Mouse (Mus musculus) kidney, adult 2 months (tissue): Measurements from ENCODE around the gene Sept4. TPM values are rescaled to one million over a fixed set of nuclear protein-coding genes. Genes with fewer than 3 reads are reported as not detected.

Experiments used
- DNase-seq: peaks from one replicate; pipeline ENCODE4 v3.0.0; 2021
- H3K27ac ChIP-seq: fragments of 200-500 bp; 2 replicates; pipeline ENCODE4 v1.5.1; 2012; ENCODE audit warnings: low read depth, low read length, control low read depth, inconsistent platforms; ENCODE audit not compliant: insufficient read depth
- H3K27me3 ChIP-seq: fragments of 200-500 bp; replicated peaks from 2 replicates; pipeline ENCODE4 v1.6.1; 2012; ENCODE audit warnings: mild to moderate bottlenecking, moderate library complexity, low read length, inconsistent platforms; ENCODE audit not compliant: control insufficient read depth, insufficient read depth
- H3K36me3 ChIP-seq: fragments of 200-500 bp; 2 replicates; pipeline ENCODE4 v1.6.1; 2012; ENCODE audit warnings: mild to moderate bottlenecking, moderate library complexity, low read length, inconsistent platforms; ENCODE audit not compliant: control insufficient read depth, insufficient read depth
- H3K4me1 ChIP-seq: fragments of 200-500 bp; 2 replicates; pipeline ENCODE4 v1.6.1; 2011; ENCODE audit warnings: low read length; ENCODE audit not compliant: control insufficient read depth, insufficient read depth
- H3K4me3 ChIP-seq: fragments of 200-500 bp; 2 replicates; pipeline ENCODE4 v1.5.1; 2011; ENCODE audit warnings: mild to moderate bottlenecking, low read depth, low read length, control low read depth; ENCODE audit not compliant: insufficient read depth
- CTCF ChIP-seq: fragments of 200-500 bp; conservative IDR thresholded peaks from 2 replicates; pipeline ENCODE4 v1.5.1; 2011; ENCODE audit warnings: low read depth, mild to moderate bottlenecking, control low read depth, low read length, moderate library complexity, mixed read lengths; ENCODE audit not compliant: insufficient read depth, insufficient read length
- POLR2A ChIP-seq: fragments of 200-500 bp; IDR thresholded peaks from one replicate; pipeline ENCODE4 v1.6.1; 2011; ENCODE audit warnings: low read depth, low read length, control low read depth
- WGBS: fragments of 180-500 bp; shearing (Covaris S2); methylation state at CpG from one replicate; pipeline ENCODE4 v1.1.7; 2018; 5-methylcytosine and 5-hydroxymethylcytosine counted together
- polyA plus RNA-seq: library from polyadenylated mRNA; depleted of rRNA; stranded (reverse); fragments of >200 nt; gene quantifications from 2 replicates; pipeline ENCODE4 v1.2.3, GENCODE M21; 2012

The Sept4 gene
- polyA plus RNA-seq, 1 experiment = 43.1 TPM

- Histone ChIP-seq H3K4me1 (0 out of 2 replicates have a peak, but pooled peaks cover 3% of the 10 kb centered on the region), H3K27ac (no peak overlapping the region), H3K27me3 (no peaks in the 10 kb centered on the region; the same call in 1 of the 2 replicates), H3K36me3 (no peaks in the 10 kb centered on the region), H3K4me3 (no peak overlapping the region)
- DNase-seq = no peak
- TF ChIP-seq POLR2A (no peak), CTCF (no peak)
- 38% methylated on average over 8 of the region's 8 CpGs for WGBS
Measured at GRCm38 (mm10) chr11:87542285-87542684, 26.4 kb upstream of the Sept4 start.

DNA sequence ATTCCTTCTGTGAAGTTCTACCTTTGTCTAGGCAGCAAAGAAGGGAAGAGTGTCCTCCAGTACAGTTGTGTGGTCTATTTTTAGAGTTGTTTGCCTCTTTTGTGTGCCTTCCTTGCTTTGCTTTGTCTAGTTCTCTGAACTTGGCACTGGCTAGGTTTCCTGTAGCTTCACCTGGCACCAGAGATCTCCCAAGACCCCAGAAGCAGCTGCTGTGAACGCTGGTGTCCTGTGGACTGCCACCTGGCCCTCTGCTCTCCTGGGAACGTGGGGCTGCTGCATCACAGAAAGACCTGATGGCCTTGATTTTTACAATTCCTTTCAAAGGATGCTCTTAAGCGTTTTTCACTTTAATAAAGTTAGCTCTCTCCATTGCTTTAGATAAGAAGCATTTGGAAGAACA is 25.8 kb upstream of the Sept4 start:
- Histone ChIP-seq H3K36me3 (no peaks in the 10 kb centered on the region), H3K27me3 (no peaks in the 10 kb centered on the region; the same call in 1 of the 2 replicates), H3K27ac (no peak overlapping the region), H3K4me3 (no peak overlapping the region), H3K4me1 (0 out of 2 replicates have a peak, but pooled peaks cover 3% of the 10 kb centered on the region)
- 53% methylated on average over 3 of the region's 3 CpGs for WGBS
- no peak for TF ChIP-seq CTCF
- no peak for TF ChIP-seq POLR2A
- DNase-seq = no peak

DNA sequence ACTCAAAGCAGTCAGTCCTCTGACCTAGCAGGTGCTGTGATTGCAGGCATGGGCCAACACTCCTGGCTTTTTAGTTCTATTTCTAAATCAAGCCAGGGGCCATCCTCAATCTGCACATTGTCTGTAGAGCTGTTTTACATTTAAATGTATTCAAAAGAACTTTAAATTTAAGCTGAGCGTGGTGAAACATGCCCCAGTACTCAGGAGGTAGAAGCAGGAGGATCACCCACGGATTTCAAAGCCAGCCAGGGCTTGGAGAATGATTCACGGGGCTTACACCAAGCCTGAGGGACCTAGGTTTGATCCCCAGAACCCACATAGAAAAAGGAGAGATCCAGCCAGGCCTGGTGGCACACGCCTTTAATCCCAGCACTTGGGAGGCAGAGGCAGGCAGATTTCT is 15.4 kb upstream of the Sept4 start:
- Histone ChIP-seq H3K4me1 (no peaks in the 10 kb centered on the region), H3K36me3 (no peaks in the 10 kb centered on the region), H3K4me3 (no peak overlapping the region), H3K27ac (no peak overlapping the region), H3K27me3 (no peaks in the 10 kb centered on the region)
- whole genome bisulfite sequencing = 90% methylated on average over 4 of the region's 4 CpGs
- no peak for DNase-seq
- TF ChIP-seq CTCF = no peak

- Histone ChIP-seq H3K36me3 (no peaks in the 10 kb centered on the region), H3K4me3 (no peak overlapping the region), H3K27me3 (no peaks in the 10 kb centered on the region), H3K27ac (no peak overlapping the region), H3K4me1 (no peaks in the 10 kb centered on the region)
- WGBS = 63% methylated on average over 5 of the region's 5 CpGs
- no peak for DNase-seq
- TF ChIP-seq CTCF = no peak
- TF ChIP-seq POLR2A = no peak
Measured at GRCm38 (mm10) chr11:87554386-87554785, 14.3 kb upstream of the Sept4 start.

DNA sequence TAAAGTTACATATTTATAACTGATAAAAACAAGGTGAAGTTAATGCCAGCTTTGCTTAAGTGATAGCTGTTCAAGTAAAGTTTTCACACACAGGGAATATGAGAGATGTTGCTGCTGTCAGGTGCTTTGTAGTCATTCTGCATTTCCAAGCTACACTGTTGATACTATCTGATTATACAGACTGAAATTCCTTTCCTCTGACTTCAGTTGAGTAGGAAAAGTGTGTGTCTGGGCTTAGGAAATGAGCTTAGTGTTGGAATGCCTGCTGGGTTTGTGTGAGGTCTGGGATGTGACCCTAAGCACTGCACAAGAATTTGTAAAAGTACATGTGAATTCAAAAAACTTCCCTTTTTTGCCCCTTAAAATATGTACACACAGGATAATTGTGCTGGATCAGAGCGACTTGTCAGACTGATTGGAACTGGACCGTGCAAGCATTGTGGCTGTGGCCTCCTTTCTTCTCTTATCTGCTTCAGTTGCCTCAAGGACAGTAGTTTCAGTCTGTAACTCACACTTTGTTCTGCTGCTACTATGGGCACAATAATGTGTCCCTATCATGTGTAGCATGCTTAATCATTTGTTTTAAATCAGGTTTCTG is 13.5 kb upstream of the Sept4 start:
- Histone ChIP-seq H3K27me3 (no peaks in the 10 kb centered on the region), H3K4me3 (no peak overlapping the region), H3K4me1 (no peaks in the 10 kb centered on the region), H3K36me3 (no peaks in the 10 kb centered on the region), H3K27ac (no peak overlapping the region)
- DNase-seq = no peak
- 47% methylated on average over 2 of the region's 2 CpGs for WGBS
- TF ChIP-seq CTCF (no peak), POLR2A (no peak)

DNA sequence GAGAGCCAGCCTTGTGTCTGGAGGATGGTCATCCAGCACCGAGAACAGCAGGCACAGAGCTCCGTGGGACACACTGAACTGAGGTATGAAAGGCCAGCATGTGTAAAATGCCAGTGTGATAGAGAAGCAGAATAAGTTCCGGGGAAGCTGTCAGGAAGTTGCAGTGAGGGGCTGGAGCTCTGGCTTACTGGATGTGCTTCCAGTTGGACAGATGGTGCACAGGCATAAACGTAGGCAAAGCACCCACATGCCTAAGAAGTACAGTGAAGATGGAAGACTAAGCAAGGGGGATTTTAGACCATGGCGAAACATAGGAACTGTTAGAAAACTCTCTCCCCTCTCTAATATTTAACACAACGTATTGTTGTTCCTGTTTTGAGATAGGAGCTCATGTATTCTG is 7.5 kb upstream of the Sept4 start:
- TF ChIP-seq CTCF (no peak), POLR2A (no peak)
- Histone ChIP-seq H3K4me3 (no peak overlapping the region), H3K27me3 (no peaks in the 10 kb centered on the region), H3K36me3 (no peaks in the 10 kb centered on the region), H3K27ac (no peak overlapping the region), H3K4me1 (no peaks in the 10 kb centered on the region)
- 77% methylated on average over 6 of the region's 6 CpGs for WGBS
- DNase-seq = no peak

DNA sequence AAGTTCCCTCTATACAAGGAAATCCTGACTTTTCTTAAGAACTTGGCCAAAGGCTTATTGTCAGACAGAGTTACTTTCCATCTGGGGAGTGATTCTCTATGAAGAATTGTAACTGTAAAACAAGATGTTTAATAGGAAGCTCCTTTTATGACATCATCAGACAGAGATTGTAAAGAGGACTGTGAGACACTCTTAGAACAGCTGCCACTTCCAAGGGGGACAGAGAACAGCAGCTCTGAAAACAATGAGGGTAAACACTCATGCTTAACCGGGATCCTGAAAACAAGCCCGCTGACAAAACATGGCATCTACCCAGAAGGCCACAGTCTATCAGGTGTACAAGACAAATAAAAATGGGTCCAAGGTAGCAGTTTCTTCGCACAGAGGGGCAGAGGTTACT is 2.2 kb upstream of the Sept4 start, which contains the start of gene Gm11492:
Gene Gm11492 (plus strand): TSS at position 153 of the 400 bp plus-strand sequence.
- Histone ChIP-seq H3K27ac (no peak within 1 kb of the TSS), H3K4me1 (no peaks in the 10 kb centered on the region), H3K4me3 (no peak within 1 kb of the TSS), H3K27me3 (no peaks in the 10 kb centered on the region), H3K36me3 (no peaks in the 10 kb centered on the region)
- no peak for TF ChIP-seq CTCF
- TF ChIP-seq POLR2A = no peak
- 72% methylated on average over 3 of the region's 3 CpGs for WGBS
- DNase-seq = no peak
